Mouse (Mus musculus): Measurements from ENCODE around the gene Meis1. TPM values are rescaled to one million over a fixed set of nuclear protein-coding genes. Genes with fewer than 3 reads are reported as not detected.

Meis1 gene
- polyA plus RNA-seq, 1 experiment from 2014 or later = 45.1 TPM

DNA sequence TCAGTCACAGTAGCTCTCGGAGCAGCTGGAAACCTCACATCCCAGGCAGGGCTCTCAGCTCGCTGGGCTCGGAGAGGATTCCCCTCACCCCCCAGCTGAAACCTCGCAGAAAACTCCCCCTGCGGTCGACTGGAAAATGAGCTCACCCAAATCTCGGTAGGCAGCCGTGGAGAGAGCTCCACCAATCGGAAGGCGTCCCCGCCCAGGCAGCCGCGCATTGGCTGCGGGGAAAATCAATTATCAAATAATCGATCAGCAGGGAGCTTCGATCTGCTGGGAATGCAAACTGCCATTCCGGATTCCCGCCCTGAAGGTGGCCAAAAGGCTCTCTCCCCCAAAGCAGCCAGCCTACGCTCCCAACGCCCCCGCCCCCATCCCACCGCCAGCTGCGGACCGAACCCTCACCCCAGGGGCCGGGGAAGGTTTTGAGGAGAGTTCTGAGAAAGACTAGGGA, 1.6 kb upstream of the Meis1 start:
- no peaks in the 10 kb centered on the region for H3K36me3 ChIP-seq

DNA sequence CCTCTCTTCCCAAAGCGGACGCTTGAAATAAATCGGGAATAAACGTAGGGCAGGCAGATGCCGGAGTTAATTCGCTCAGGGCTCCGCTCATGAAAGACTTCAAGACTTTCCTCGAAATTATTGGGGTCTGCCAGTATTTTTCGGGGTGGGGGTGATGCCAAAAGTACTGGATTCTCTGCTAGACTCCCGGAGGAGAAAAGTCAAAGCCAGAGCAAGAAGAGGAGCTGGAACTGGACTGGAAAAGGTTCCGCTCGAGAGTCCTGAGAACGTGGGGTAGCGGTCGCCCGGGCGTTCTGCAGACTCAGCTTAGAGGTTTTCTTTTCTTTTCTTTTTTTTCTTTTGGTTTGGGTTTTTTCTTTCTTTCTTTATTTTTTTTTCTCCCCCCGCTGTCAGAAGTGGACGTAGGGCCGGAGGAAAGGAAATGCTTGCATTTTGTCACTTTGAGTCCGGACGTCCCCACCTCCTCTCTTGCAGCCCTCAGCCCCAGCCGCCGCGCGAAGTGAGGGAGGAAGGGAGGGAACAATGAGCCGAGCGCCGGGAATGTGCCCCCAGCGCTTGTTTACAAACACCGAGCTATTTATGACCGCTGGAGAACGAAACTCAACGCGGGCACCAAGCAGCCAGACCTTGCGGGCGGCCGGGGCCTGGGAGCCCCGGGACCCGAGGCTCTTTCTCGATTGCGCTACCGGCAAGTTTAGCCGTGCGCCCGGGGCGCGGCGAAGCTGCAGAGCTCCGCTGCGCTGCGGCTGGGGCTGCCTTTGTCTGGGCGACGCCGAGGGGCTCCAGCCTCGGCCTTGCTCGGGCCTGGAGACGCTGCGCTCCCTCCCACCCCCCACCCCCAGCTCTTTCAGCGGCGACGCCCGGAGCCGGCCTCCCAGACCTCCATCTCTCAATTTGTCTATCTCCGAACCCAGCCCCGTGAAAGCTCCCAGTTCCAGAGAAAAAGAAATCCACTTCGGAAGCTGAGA, 703 bp upstream of the Meis1 start:
- no peaks in the 10 kb centered on the region for H3K9me3 ChIP-seq
- WGBS = 0% methylated on average over 66 of the region's 67 CpGs
- H3K36me3 ChIP-seq = no peaks in the 10 kb centered on the region
- H3K27me3 ChIP-seq = peaks cover 25% of the 10 kb centered on the region
- H3K4me3 ChIP-seq (replicated peaks) = peak overlapping the region; percentile 65
- H3K4me2 ChIP-seq (replicated peaks) = peak overlapping the region; percentile 88
- H3K27ac ChIP-seq = peak overlapping the region; percentile 98
- ATAC-seq = peak; percentile 57
- H3K4me1 ChIP-seq (replicated peaks) = peaks cover 42% of the 10 kb centered on the region
- H3K9ac ChIP-seq (replicated peaks) = peak overlapping the region; percentile 98

More for the DNA sequence above, 1.6 kb upstream of the Meis1 start:
- Histone ChIP-seq H3K9me3 (no peaks in the 10 kb centered on the region), H3K27me3 (peaks cover 30% of the 10 kb centered on the region), H3K9ac (replicated peaks) (peak overlapping the region; percentile 98), H3K4me1 (replicated peaks) (peaks cover 33% of the 10 kb centered on the region), H3K27ac (peak overlapping the region; percentile 98), H3K4me3 (replicated peaks) (peak overlapping the region; percentile 65), H3K4me2 (replicated peaks) (peak overlapping the region; percentile 88)
- peak; percentile 83 for ATAC-seq
- WGBS = under 1% methylated on average over 25 of the region's 25 CpGs

DNA sequence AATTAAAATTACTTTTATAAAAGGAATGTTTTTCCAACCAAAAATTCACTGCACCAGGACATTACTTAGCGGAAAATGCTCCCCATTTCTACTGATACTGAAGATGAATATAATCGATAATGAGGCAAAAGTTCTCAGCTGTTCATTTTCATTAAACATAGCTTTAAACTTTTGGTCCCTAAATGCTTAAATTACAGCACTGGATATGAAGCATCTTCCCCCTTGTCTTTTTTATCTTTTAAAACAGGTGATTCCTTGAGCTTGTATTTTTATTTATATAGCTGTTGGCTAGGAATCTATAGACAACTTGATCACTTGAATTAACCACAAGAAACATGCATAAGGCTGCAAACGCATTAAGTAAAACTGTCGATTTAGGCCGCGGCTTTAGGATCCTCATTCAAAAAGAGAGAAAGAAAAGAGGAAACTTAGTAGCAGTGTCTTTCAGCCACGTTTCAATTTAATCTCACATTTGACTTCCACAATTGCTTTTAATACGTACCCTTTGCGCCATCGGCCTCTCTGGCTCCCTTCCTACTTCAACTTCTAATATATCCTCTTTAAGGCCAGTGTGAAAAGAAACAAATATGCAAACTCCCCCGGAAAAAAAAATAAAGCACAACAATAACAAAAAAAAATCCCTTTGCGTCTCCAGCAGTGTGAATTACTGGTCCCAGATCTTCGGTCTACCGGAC, 919 bp downstream of the Meis1 start:
- Histone ChIP-seq H3K27ac (peak overlapping the region; percentile 98), H3K4me2 (replicated peaks) (peak overlapping the region; percentile 88), H3K36me3 (no peaks in the 10 kb centered on the region), H3K27me3 (peaks cover 24% of the 10 kb centered on the region), H3K4me3 (replicated peaks) (peak overlapping the region; percentile 65), H3K9ac (replicated peaks) (peak overlapping the region; percentile 98), H3K9me3 (no peaks in the 10 kb centered on the region), H3K4me1 (replicated peaks) (peaks cover 59% of the 10 kb centered on the region)
- ATAC-seq = no peak
- 1% methylated on average over 14 of the region's 14 CpGs for WGBS

DNA sequence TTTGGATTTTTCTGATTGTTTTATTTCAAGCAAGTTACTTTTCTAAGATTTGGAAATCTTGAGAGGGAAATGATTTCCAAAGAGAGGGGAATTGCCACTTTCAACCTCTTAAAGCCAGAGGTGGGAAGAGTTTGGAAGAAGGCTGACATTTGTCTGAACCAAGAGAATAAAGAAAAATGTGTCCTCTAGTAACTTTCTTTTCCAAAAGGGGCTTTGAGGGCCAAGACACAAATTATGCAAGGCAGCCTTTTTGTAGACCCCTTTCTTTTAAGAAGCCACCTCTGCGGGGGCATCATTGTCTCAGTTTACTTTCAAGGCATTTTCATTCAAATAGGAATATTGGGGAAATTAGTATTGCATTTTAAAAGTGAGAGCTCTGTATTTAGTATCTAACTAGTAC, 1.5 kb downstream of the Meis1 start:
- H3K36me3 ChIP-seq = no peaks in the 10 kb centered on the region
- peak overlapping the region; percentile 65 for H3K4me3 ChIP-seq (replicated peaks)
- WGBS = 0% methylated on average over 1 of the region's 1 CpGs
- no peak for ATAC-seq
- no peak overlapping the region for H3K27ac ChIP-seq
- H3K9me3 ChIP-seq = no peaks in the 10 kb centered on the region
- H3K4me2 ChIP-seq (replicated peaks) = peak overlapping the region; percentile 88
- peak overlapping the region; percentile 72 for H3K9ac ChIP-seq (replicated peaks)
- H3K4me1 ChIP-seq (replicated peaks) = peaks cover 65% of the 10 kb centered on the region
- H3K27me3 ChIP-seq = peaks cover 24% of the 10 kb centered on the region

DNA sequence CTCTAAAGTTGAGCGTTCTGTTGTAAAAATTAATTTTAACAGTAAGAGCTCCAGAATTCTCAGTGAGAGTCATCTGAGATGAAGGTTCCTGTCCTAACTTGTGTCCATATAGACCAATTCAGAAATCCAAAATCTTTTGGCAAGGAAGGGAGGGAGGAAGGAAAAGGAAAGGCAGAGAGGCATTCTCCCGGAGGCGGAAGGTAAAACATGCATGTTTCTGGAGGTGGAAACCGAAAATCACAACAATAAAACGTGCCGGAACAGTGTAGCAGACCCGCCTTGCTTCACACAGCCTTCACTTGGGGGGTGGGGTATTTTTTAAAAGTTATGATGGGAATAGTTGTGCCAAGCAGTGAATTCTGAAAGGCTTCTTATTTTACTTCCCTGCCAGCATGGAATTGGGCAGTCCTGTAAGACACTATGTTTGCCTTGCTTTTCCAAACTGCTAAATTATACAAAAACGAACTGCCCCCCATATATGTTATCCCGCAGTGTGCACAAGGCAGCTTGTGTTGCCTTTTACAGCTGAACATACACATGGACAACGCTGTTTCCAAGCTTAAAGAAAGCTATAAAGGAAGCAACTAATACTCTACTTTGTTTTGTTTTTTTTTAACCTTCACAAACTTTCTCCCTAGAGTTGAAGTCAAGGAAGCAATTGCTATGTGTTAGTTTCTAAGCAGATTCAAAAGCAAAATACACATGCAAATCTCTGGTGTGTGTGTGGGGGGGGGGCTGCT, 2.1 kb downstream of the Meis1 start:
- no peaks in the 10 kb centered on the region for H3K9me3 ChIP-seq
- H3K27ac ChIP-seq = peak overlapping the region; percentile 45
- no peaks in the 10 kb centered on the region for H3K36me3 ChIP-seq
- no peak for ATAC-seq
- WGBS = 1% methylated on average over 10 of the region's 10 CpGs
- peaks cover 26% of the 10 kb centered on the region for H3K27me3 ChIP-seq
- H3K4me2 ChIP-seq (replicated peaks) = peak overlapping the region; percentile 88
- peak overlapping the region; percentile 72 for H3K9ac ChIP-seq (replicated peaks)
- H3K4me3 ChIP-seq (replicated peaks) = peak overlapping the region; percentile 65
- peaks cover 68% of the 10 kb centered on the region for H3K4me1 ChIP-seq (replicated peaks)

DNA sequence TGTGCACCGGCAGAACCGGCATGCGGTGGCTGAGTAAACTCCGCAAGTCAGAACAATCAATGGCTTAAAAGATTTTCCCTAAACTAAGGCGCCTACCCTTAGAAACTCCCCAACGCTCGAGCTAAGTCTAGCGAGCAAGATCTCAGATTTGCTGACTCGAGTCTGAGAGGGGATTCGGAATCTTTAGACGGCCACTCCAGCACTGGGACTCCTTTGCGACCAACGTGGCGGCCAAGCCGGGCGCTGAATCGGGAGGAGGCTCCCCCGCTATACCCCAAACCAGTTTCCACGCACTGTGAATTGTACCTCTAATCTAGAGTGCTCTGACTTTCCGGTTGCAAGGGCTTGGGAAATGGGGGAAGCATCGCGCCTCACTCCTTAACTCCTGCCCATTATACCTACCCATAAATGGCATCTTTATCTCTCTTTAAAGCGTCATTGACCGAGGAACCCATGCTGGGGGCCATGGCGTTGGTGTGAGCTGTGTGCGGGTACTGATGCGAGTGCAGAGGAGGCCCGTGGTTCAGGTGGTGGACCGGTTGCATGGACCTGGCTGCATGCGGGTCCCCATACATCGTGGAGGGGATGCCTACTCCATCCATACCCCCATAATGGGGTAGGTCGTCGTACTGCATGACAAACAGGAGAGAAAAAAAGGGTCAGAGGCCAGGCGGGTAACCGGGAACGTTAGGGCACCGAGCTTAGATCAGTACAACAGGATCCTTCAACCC, 2.9 kb downstream of the Meis1 start:
- WGBS = under 1% methylated on average over 37 of the region's 37 CpGs
- peak overlapping the region; percentile 65 for H3K4me3 ChIP-seq (replicated peaks)
- H3K4me1 ChIP-seq (replicated peaks) = peaks cover 68% of the 10 kb centered on the region
- peak overlapping the region; percentile 72 for H3K9ac ChIP-seq (replicated peaks)
- peak overlapping the region; percentile 53 for H3K27ac ChIP-seq
- peaks cover 25% of the 10 kb centered on the region for H3K27me3 ChIP-seq
- peak overlapping the region; percentile 88 for H3K4me2 ChIP-seq (replicated peaks)
- ATAC-seq = no peak
- no peaks in the 10 kb centered on the region for H3K9me3 ChIP-seq
- no peaks in the 10 kb centered on the region for H3K36me3 ChIP-seq

DNA sequence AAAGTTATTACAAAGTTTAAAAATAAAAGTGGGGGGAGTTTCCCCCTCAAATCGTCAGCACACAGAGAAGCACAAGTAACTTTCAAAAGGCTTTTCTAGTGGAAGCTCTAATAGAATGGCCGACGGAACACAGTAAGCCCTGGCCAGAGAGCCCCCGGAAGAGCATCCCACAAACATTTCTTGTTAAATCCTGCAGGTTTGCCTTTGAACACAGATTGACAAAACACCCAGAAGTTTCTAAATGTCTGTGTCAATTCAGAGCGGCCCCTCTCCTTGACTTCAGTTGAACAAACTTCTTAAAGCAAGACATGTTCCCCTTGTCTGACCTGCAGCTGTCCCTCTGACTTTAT, 3.4 kb downstream of the Meis1 start:
- H3K9me3 ChIP-seq = no peaks in the 10 kb centered on the region
- ATAC-seq = no peak

DNA sequence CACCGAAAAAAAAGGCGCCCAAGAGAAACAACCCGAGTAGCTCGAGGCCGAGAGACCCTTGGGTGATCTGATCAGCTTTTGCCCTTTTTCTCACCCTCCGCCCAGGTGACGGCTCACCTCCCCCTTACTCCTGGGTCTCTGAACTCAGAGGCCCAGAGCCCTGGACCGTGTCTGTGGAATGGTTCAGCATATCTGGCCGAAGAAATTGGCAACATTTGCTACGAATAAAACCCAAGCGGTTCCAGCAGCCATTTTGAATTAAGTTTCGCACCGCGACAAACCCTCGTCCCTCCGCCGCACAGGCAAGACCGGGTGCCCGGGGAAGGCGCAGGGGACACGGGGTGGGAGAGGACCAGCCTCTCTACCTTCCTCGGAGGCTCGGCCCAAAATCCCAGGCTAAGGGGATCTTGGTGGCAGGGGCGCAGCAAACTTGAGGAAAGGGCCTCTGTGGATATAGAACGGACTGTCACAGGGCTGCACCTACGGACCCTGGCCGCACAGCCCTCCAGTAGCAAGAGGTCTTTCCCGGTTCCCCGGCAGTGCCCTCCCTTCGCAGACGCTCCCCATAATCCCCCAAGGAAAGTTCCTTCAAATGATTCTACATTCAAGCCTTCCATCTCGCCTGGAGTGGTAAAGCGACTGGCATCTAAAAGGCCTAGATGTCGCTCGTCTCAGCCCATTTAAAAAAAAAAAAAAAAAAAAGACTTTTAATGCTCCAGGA, 4.2 kb downstream of the Meis1 start:
- Histone ChIP-seq H3K9ac (replicated peaks) (peak overlapping the region; percentile 72), H3K4me1 (replicated peaks) (peaks cover 79% of the 10 kb centered on the region), H3K27me3 (peaks cover 31% of the 10 kb centered on the region), H3K36me3 (no peaks in the 10 kb centered on the region), H3K4me2 (replicated peaks) (peak overlapping the region; percentile 88), H3K4me3 (replicated peaks) (peak overlapping the region; percentile 65), H3K27ac (peak overlapping the region; percentile 53; the same call in 1 of the 2 replicates), H3K9me3 (no peaks in the 10 kb centered on the region)
- WGBS = 1% methylated on average over 35 of the region's 35 CpGs
- no peak for ATAC-seq

More for the DNA sequence above, 3.4 kb downstream of the Meis1 start:
- peak overlapping the region; percentile 88 for H3K4me2 ChIP-seq (replicated peaks)
- peaks cover 25% of the 10 kb centered on the region for H3K27me3 ChIP-seq
- H3K4me3 ChIP-seq (replicated peaks) = peak overlapping the region; percentile 65
- H3K9ac ChIP-seq (replicated peaks) = peak overlapping the region; percentile 72
- peaks cover 72% of the 10 kb centered on the region for H3K4me1 ChIP-seq (replicated peaks)
- H3K36me3 ChIP-seq = no peaks in the 10 kb centered on the region
- H3K27ac ChIP-seq = peak overlapping the region; percentile 53; the same call in 1 of the 2 replicates
- WGBS = 0% methylated on average over 5 of the region's 5 CpGs

DNA sequence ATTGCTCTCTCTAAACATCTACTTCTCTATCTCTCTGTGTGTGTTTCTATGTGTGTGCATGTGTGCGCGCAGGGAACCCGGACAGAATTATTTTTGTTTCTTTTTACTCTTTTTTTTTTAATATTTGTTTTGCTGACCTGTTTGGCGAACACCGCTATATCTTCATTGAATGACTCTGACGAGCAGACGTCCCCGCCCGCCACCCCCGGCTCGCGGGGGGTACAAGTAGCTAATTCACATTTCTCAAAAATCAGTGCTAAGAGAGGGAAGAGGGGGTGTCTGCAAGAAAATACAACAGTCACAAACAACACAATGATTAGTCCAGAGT, 4.7 kb downstream of the Meis1 start:
- Histone ChIP-seq H3K4me1 (replicated peaks) (peaks cover 83% of the 10 kb centered on the region), H3K9ac (replicated peaks) (peak overlapping the region; percentile 72), H3K27ac (no peak overlapping the region)

DNA sequence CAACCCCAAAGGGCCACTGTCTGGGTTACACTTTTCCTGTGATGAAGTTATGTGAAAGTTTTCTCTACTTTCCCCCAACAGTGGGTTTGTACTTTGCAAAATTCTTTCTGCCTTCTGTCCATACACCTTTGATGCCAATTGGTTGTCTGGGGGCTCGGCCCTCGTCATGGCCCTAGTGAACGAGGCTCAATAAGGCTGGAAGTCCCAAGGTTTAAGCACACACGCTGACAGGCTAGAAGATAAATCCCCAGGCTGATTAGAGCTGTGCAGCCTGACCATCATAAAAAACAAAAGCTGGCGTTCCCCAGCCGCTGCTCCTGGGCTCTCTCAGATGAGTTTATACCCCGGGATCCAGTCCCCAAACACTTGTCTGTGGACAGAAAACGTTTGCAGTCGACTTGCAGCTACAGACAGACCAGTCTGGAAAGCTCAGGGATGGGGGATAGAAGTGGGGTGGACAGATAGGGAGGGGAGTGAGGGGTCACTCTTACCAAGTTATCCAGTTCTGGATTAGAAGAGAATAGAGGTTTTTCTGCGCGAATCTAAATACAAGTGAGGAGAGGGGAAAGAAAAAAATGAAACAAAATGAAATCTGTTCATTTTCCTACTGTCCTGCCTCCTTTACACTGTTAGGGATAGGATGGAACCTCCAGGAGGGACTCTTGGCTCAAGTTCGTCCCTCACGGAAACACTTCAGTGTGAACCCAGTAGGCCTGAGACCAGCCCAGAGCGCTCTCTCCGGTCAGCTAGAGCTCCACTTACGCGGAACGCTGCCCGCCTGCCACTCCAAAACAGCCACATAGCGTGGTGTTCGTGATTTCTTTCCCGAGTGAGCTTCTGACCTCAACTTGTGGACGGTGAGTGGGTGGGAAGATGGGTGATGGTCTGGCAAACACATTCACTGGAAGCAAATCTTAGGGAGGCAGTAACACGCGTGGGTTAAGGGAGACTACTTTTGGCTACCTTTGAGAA, 5.4 kb downstream of the Meis1 start:
- Histone ChIP-seq H3K4me1 (replicated peaks) (peaks cover 89% of the 10 kb centered on the region), H3K4me2 (replicated peaks) (peak overlapping the region; percentile 88), H3K27ac (0 out of 2 replicates have a peak overlapping the region, but pooled peaks have one; percentile 45), H3K27me3 (peaks cover 39% of the 10 kb centered on the region), H3K9ac (replicated peaks) (peak overlapping the region; percentile 72), H3K9me3 (no peaks in the 10 kb centered on the region), H3K36me3 (no peaks in the 10 kb centered on the region), H3K4me3 (replicated peaks) (peak overlapping the region; percentile 65)
- WGBS = 11% methylated on average over 25 of the region's 25 CpGs
- ATAC-seq = no peak

More for the DNA sequence above, 4.7 kb downstream of the Meis1 start:
- 8% methylated on average over 12 of the region's 12 CpGs for WGBS
- H3K4me2 ChIP-seq (replicated peaks) = peak overlapping the region; percentile 88
- H3K36me3 ChIP-seq = no peaks in the 10 kb centered on the region
- ATAC-seq = no peak
- H3K9me3 ChIP-seq = no peaks in the 10 kb centered on the region
- peaks cover 33% of the 10 kb centered on the region for H3K27me3 ChIP-seq
- peak overlapping the region; percentile 65 for H3K4me3 ChIP-seq (replicated peaks)
